Mouse (Mus musculus) bone marrow, adult 2 months (tissue): ENCODE measurements around the gene Ehd4.

Experiments used
- CTCF ChIP-seq: fragments of 200-500 bp; IDR thresholded peaks from 2 replicates; pipeline ENCODE4 v1.5.1; 2011; ENCODE audit warnings: low read length, control low read depth; ENCODE audit not compliant: control insufficient read depth, insufficient read depth
- POLR2A ChIP-seq: fragments of 200-500 bp; IDR thresholded peaks from 2 replicates; pipeline ENCODE4 v1.6.1; 2011; ENCODE audit warnings: low read depth, mild to moderate bottlenecking, control low read depth, low read length, borderline replicate concordance; ENCODE audit not compliant: control insufficient read depth

GRCm38 (mm10) chr2:120096191-120096590 lies 58.2 kb downstream of the Ehd4 start:
- no peak for TF ChIP-seq POLR2A
- no peak for TF ChIP-seq CTCF
